Mouse (Mus musculus) MEL (cell line): ENCODE measurements around the gene Ppfibp1. TPM values are rescaled to one million over a fixed set of nuclear protein-coding genes. Genes with fewer than 3 reads are reported as not detected.
A peak's percentile ranks its signal among the peaks of the same experiment; 100 is the strongest.

Experiments used
- DNase-seq: peaks from one replicate; pipeline ENCODE4 v3.0.0; 2011; ENCODE audit warnings: low read depth, low spot score
- H3K27ac ChIP-seq: 2 replicates; pipeline ENCODE4 v1.5.1; 2012; ENCODE audit warnings: low read depth, mild to moderate bottlenecking, control low read depth, low read length, moderate library complexity; ENCODE audit not compliant: control insufficient read depth
- H3K27me3 ChIP-seq, 2 experiments: fragments of 150-350 bp in 1 of 2; sonication (generic) in 1 of 2; 2 replicates each; pipeline ENCODE4 v1.6.1; 2012; ENCODE audit warnings: low read length in 2 of 2, mild to moderate bottlenecking in 2 of 2, improper control_type of control experiment in 1 of 2, moderate library complexity in 1 of 2; ENCODE audit not compliant: insufficient read depth in 2 of 2, control insufficient read depth in 1 of 2
- H3K36me3 ChIP-seq, 2 experiments: 2 replicates each; pipeline ENCODE4 v1.6.1; 2012 to 2014; ENCODE audit warnings: low read length in 2 of 2, improper control_type of control experiment in 1 of 2, inconsistent platforms in 1 of 2, mild to moderate bottlenecking in 1 of 2; ENCODE audit not compliant: insufficient read depth in 2 of 2, control insufficient read depth in 1 of 2
- H3K4me1 ChIP-seq, 2 experiments: fragments of 150-350 bp in 1 of 2; sonication (generic) in 1 of 2; 2 replicates each; pipeline ENCODE4 v1.6.1; 2012; ENCODE audit warnings: low read length in 2 of 2, improper control_type of control experiment in 1 of 2, mild to moderate bottlenecking in 1 of 2; ENCODE audit not compliant: insufficient read depth in 2 of 2, control insufficient read depth in 1 of 2
- H3K4me3 ChIP-seq, 2 experiments: fragments of 150-350 bp in 1 of 2; sonication (generic) in 1 of 2; 2 replicates each; pipeline ENCODE4 v1.5.1; 2012; ENCODE audit warnings: low read depth in 2 of 2, low read length in 2 of 2, mild to moderate bottlenecking in 2 of 2, moderate library complexity in 2 of 2, control low read depth in 1 of 2, improper control_type of control experiment in 1 of 2; ENCODE audit not compliant: control insufficient read depth in 1 of 2, insufficient read depth in 1 of 2
- H3K79me2 ChIP-seq: 2 replicates; pipeline ENCODE4 v1.6.1; 2012; ENCODE audit warnings: mild to moderate bottlenecking, low read length, moderate library complexity; ENCODE audit not compliant: control insufficient read depth, poor library complexity, insufficient read depth
- H3K9ac ChIP-seq: 2 replicates; pipeline ENCODE4 v1.6.1; 2012; ENCODE audit warnings: low read depth, mild to moderate bottlenecking, control low read depth, low read length, moderate library complexity; ENCODE audit not compliant: control insufficient read depth, poor library complexity, severe bottlenecking
- H3K9me3 ChIP-seq: fragments of 150-350 bp; sonication (generic); replicated peaks from 2 replicates; pipeline ENCODE4 v1.6.1; 2012; ENCODE audit warnings: mild to moderate bottlenecking, low read length, improper control_type of control experiment, moderate library complexity; ENCODE audit not compliant: insufficient read depth
- CHD1 ChIP-seq: IDR thresholded peaks from 2 replicates; pipeline ENCODE4 v1.6.1; 2012; ENCODE audit warnings: low read depth, mild to moderate bottlenecking, inconsistent platforms, low read length, improper control_type of control experiment
- CHD2 ChIP-seq: IDR thresholded peaks from 2 replicates; pipeline ENCODE4 v1.6.1; 2011; ENCODE audit warnings: low read length, improper control_type of control experiment
- CTCF ChIP-seq, 3 experiments: IDR thresholded peaks in 2 of 3; conservative IDR thresholded peaks in 1 of 3; 2 replicates each; pipeline ENCODE4 v1.5.1; 2011 to 2012; ENCODE audit warnings: low read length in 3 of 3, low read depth in 2 of 3, mild to moderate bottlenecking in 2 of 3, improper control_type of control experiment in 1 of 3, inconsistent platforms in 1 of 3, mixed read lengths in 1 of 3, moderate library complexity in 1 of 3; ENCODE audit not compliant: control insufficient read depth in 1 of 3, insufficient read depth in 1 of 3, poor library complexity in 1 of 3, severe bottlenecking in 1 of 3
- EP300 ChIP-seq, 2 experiments: IDR thresholded peaks; 2 replicates each; pipeline ENCODE4 v1.6.1; 2011; ENCODE audit warnings: improper control_type of control experiment in 2 of 2, low read length in 2 of 2, low read depth in 1 of 2, mild to moderate bottlenecking in 1 of 2
- GATA1 ChIP-seq: IDR thresholded peaks from 2 replicates; pipeline ENCODE4 v1.6.1; 2011; ENCODE audit warnings: low read depth, low read length, improper control_type of control experiment
- KAT2A ChIP-seq: conservative IDR thresholded peaks from 2 replicates; pipeline ENCODE4 v1.6.1; 2012; ENCODE audit warnings: low read depth, low read length, improper control_type of control experiment, inconsistent platforms
- MAFK ChIP-seq: IDR thresholded peaks from 2 replicates; pipeline ENCODE4 v1.6.1; 2011; ENCODE audit warnings: low read depth, mild to moderate bottlenecking, low read length, improper control_type of control experiment, borderline replicate concordance
- MAX ChIP-seq: IDR thresholded peaks from 2 replicates; pipeline ENCODE4 v1.6.1; 2011; ENCODE audit warnings: low read length, improper control_type of control experiment
- MEF2A ChIP-seq: IDR thresholded peaks from 2 replicates; pipeline ENCODE4 v1.6.1; 2014; ENCODE audit warnings: low read depth, mild to moderate bottlenecking, inconsistent platforms, low read length, improper control_type of control experiment; ENCODE audit not compliant: poor library complexity, insufficient replicate concordance, severe bottlenecking; ENCODE audit errors: extremely low read depth
- MXI1 ChIP-seq: IDR thresholded peaks from 2 replicates; pipeline ENCODE4 v1.6.1; 2011; ENCODE audit warnings: mild to moderate bottlenecking, low read depth, low read length, improper control_type of control experiment
- MYC ChIP-seq: IDR thresholded peaks from 2 replicates; pipeline ENCODE4 v1.6.1; 2011; ENCODE audit warnings: low read depth, mild to moderate bottlenecking, low read length, improper control_type of control experiment, moderate library complexity
- NELFE ChIP-seq: IDR thresholded peaks from 2 replicates; pipeline ENCODE4 v1.6.1; 2011; ENCODE audit warnings: low read depth, low read length, improper control_type of control experiment
- POLR2A ChIP-seq, 2 experiments: IDR thresholded peaks; 2 replicates each; pipeline ENCODE4 v1.6.1; 2011 to 2012; ENCODE audit warnings: low read length in 2 of 2, mild to moderate bottlenecking in 2 of 2, control low read depth in 1 of 2, improper control_type of control experiment in 1 of 2, low read depth in 1 of 2, moderate library complexity in 1 of 2; ENCODE audit not compliant: control insufficient read depth in 1 of 2, insufficient read depth in 1 of 2, poor library complexity in 1 of 2
- POLR2AphosphoS5 ChIP-seq: IDR thresholded peaks from 2 replicates; pipeline ENCODE4 v1.6.1; 2012; ENCODE audit warnings: low read depth, borderline replicate concordance, mild to moderate bottlenecking, inconsistent platforms, low read length, moderate library complexity, mixed read lengths
- RAD21 ChIP-seq: IDR thresholded peaks from 2 replicates; pipeline ENCODE4 v1.6.1; 2011; ENCODE audit warnings: mild to moderate bottlenecking, low read depth, low read length, improper control_type of control experiment
- RCOR1 ChIP-seq: IDR thresholded peaks from 2 replicates; pipeline ENCODE4 v1.6.1; 2012; ENCODE audit warnings: low read depth, mild to moderate bottlenecking, inconsistent platforms, low read length, improper control_type of control experiment
- SMC3 ChIP-seq: IDR thresholded peaks from 2 replicates; pipeline ENCODE4 v1.6.1; 2011; ENCODE audit warnings: low read depth, low read length, improper control_type of control experiment
- UBTF ChIP-seq: IDR thresholded peaks from 2 replicates; pipeline ENCODE4 v1.6.1; 2012; ENCODE audit warnings: low read depth, mild to moderate bottlenecking, inconsistent platforms, low read length, improper control_type of control experiment, moderate library complexity, borderline replicate concordance; ENCODE audit not compliant: insufficient read depth
- USF2 ChIP-seq, 2 experiments: IDR thresholded peaks; 2 replicates each; pipeline ENCODE4 v1.6.1; 2011 to 2012; ENCODE audit warnings: improper control_type of control experiment in 2 of 2, low read length in 2 of 2, borderline replicate concordance in 1 of 2, inconsistent platforms in 1 of 2, low read depth in 1 of 2, mild to moderate bottlenecking in 1 of 2; ENCODE audit not compliant: insufficient read depth in 1 of 2
- ZKSCAN1 ChIP-seq: IDR thresholded peaks from 2 replicates; pipeline ENCODE4 v1.6.1; 2012; ENCODE audit warnings: low read depth, mild to moderate bottlenecking, inconsistent platforms, low read length, improper control_type of control experiment, moderate library complexity
- polyA plus RNA-seq, 2 experiments: library from polyadenylated mRNA; stranded (reverse) in 1 of 2; unstranded in 1 of 2; fragments of >175 nt in 1 of 2; fragments of >200 nt in 1 of 2; gene quantifications; 2 replicates each; pipeline versions ENCODE4 v1.2.1 to v1.2.4; 2012; ENCODE audit warnings: low replicate concordance in 2 of 2, low read depth in 1 of 2; ENCODE audit not compliant: insufficient read length in 2 of 2, insufficient read depth in 1 of 2, missing spikeins in 1 of 2
- total RNA-seq: library from RNA; depleted of rRNA; stranded (reverse); fragments of 300-350 nt; gene quantifications from 2 replicates; pipeline ENCODE4 v1.2.3, GENCODE M21; 2012

Gene Ppfibp1
- total and polyA plus RNA-seq, 3 experiments, result 12.2 to 14.6 TPM; not detected in 1

DNA sequence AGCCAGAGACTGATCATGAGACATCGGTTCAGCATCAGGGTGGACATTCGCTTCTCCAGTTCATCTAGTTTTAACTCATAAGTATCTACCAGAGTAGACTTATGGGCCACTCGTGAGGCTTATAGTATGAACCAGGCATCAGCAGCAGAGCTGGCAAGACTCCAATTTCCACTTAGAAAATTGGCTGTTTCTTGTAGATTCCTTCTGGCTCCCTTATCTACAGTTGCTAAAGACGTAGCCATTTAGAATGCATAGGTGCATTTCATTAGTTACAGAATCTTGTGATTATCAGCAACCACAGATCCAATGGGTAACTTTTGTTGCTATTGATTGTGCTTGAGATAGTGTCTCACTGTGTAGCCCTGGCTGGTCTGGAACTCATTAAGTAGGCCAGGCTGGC lies 35.5 kb upstream of the Ppfibp1 start (continued):
- no peak for TF ChIP-seq CHD1
- TF ChIP-seq UBTF, result no peak

DNA sequence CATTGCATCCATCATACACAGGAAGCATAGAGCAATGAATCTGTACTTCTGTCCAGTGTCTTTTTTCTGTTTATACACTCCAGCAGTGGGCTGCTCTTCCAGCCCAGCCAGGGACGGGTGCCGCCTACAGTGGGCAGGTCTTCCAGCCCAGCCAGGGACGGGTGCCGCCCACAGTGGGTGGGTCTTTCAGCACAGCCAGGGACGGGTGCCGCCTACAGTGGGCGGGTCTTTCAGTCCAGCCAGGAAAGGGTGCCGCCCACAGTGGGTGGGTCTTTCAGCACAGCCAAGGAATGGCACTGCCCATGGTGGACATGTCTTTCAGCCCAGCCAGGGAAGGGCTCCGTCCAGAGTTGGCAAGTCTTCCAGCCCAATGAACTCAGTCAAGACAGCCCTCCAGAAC lies 33.1 kb upstream of the Ppfibp1 start:
- peaks cover 18 to 23% of the 10 kb centered on the region in 2 experiments for H3K4me1 ChIP-seq
- DNase-seq, result peak; percentile 49

GRCm38 (mm10) chr6:146857386-146857785 lies 30.9 kb upstream of the Ppfibp1 start:
- Histone ChIP-seq H3K27me3 (no peaks in the 10 kb centered on the region), H3K4me3 (no peak overlapping the region), H3K36me3 (peaks cover 0 to 12% of the 10 kb centered on the region in 2 experiments; a peak in 2 of 4 replicates), H3K27ac (no peak overlapping the region)
- DNase-seq, result no peak
- TF ChIP-seq EP300 (IDR thresholded peaks at IDR 0.05; ENCODE audit: low read depth in 1 of 2, low read length in 2 of 2) (no peak), CHD1 (no peak), MAFK (no peak), MAX (no peak), MEF2A (no peak), GATA1 (no peak), POLR2A (IDR thresholded peaks at IDR 0.05; ENCODE audit: control insufficient read depth in 1 of 2, insufficient read depth in 1 of 2, low read depth in 1 of 2, low read length in 2 of 2, poor library complexity in 1 of 2) (no peak), CHD2 (no peak), SMC3 (no peak), MYC (no peak), UBTF (no peak), ZKSCAN1 (no peak), POLR2AphosphoS5 (no peak), USF2 (IDR thresholded peaks at IDR 0.05; ENCODE audit: borderline replicate concordance in 1 of 2, insufficient read depth in 1 of 2, low read depth in 1 of 2, low read length in 2 of 2) (no peak)
- TF ChIP-seq, all 39 proteins: peak for 0
- Histone ChIP-seq H3K4me1 (peaks cover 11 to 15% of the 10 kb centered on the region in 2 experiments), H3K9me3 (no peaks in the 10 kb centered on the region), H3K9ac (no peak overlapping the region), H3K79me2 (no peaks in the 10 kb centered on the region)

More for the DNA sequence above, 33.1 kb upstream of the Ppfibp1 start:
- Histone ChIP-seq H3K36me3 (peaks cover 0 to 22% of the 10 kb centered on the region in 2 experiments; a peak in 2 of 4 replicates), H3K27me3 (no peaks in the 10 kb centered on the region), H3K9ac (no peak overlapping the region), H3K9me3 (no peaks in the 10 kb centered on the region), H3K27ac (no peak overlapping the region), H3K79me2 (no peaks in the 10 kb centered on the region), H3K4me3 (no peak overlapping the region)
- TF ChIP-seq POLR2AphosphoS5 (no peak), NELFE (no peak), MXI1 (no peak), SMC3 (no peak), CHD1 (no peak), MEF2A (no peak), POLR2A (IDR thresholded peaks at IDR 0.05; ENCODE audit: control insufficient read depth in 1 of 2, insufficient read depth in 1 of 2, low read depth in 1 of 2, low read length in 2 of 2, poor library complexity in 1 of 2) (no peak), RCOR1 (no peak), CTCF (IDR thresholded peaks at IDR 0.05 in 2 of 3, conservative IDR thresholded peaks at IDR 0.05 in 1 of 3; ENCODE audit: control insufficient read depth in 1 of 3, insufficient read depth in 1 of 3, low read depth in 2 of 3, low read length in 3 of 3, poor library complexity in 1 of 3, severe bottlenecking in 1 of 3) (no peak), RAD21 (no peak), KAT2A (no peak), ZKSCAN1 (no peak)
